Mouse (Mus musculus) limb, embryonic 14.5 days (tissue): Measurements from ENCODE around the gene Epn3. TPM values are rescaled to one million over a fixed set of nuclear protein-coding genes. Genes with fewer than 3 reads are reported as not detected.

Experiments used
- ATAC-seq: fragments of 200-750 bp; cut with Nextera tagmentation; 2 replicates; pipeline ENCODE4 v1.8.0; 2017; ENCODE audit warnings: low read depth, moderate number of reproducible peaks, moderate TSS enrichment; ENCODE audit not compliant: low FRiP score
- DNase-seq: peaks from one replicate; pipeline ENCODE4 v3.0.0-alpha.2; 2015; ENCODE audit warnings: low spot score
- H3K27ac ChIP-seq: fragments of 300-500 bp; sonication (generic); replicated peaks from 2 replicates; pipeline ENCODE4 v1.5.1; 2014; ENCODE audit warnings: low read depth, mild to moderate bottlenecking, low read length, moderate library complexity, mixed read lengths
- H3K27me3 ChIP-seq: fragments of 300-500 bp; sonication (generic); 2 replicates; pipeline ENCODE4 v1.6.1; 2014; ENCODE audit warnings: low read length, mixed read lengths; ENCODE audit not compliant: control insufficient read depth, insufficient read depth
- H3K36me3 ChIP-seq: fragments of 300-500 bp; sonication (generic); 2 replicates; pipeline ENCODE4 v1.6.1; 2014; ENCODE audit warnings: mild to moderate bottlenecking, low read length, moderate library complexity, mixed read lengths; ENCODE audit not compliant: control insufficient read depth, insufficient read depth
- H3K4me1 ChIP-seq: fragments of 300-500 bp; sonication (generic); 2 replicates; pipeline ENCODE4 v1.6.1; 2014; ENCODE audit warnings: antibody characterized with exemption, low read length, mixed read lengths; ENCODE audit not compliant: control insufficient read depth, insufficient read depth
- H3K4me2 ChIP-seq: fragments of 300-500 bp; sonication (generic); replicated peaks from 2 replicates; pipeline ENCODE4 v1.6.1; 2014; ENCODE audit warnings: low read depth, mild to moderate bottlenecking, low read length, moderate library complexity; ENCODE audit not compliant: severe bottlenecking
- H3K4me3 ChIP-seq: fragments of 300-500 bp; sonication (generic); replicated peaks from 2 replicates; pipeline ENCODE4 v1.5.1; 2014; ENCODE audit warnings: low read length
- H3K9ac ChIP-seq: fragments of 300-500 bp; sonication (generic); 2 replicates; pipeline ENCODE4 v1.6.1; 2014; ENCODE audit warnings: mild to moderate bottlenecking, low read depth, low read length, moderate library complexity; ENCODE audit not compliant: severe bottlenecking
- H3K9me3 ChIP-seq: fragments of 300-500 bp; sonication (generic); 2 replicates; pipeline ENCODE4 v1.6.1; 2016; ENCODE audit warnings: low read length; ENCODE audit not compliant: control insufficient read depth
- POLR2A ChIP-seq: fragments of 200-500 bp; IDR thresholded peaks from 2 replicates; pipeline ENCODE4 v1.8.0; 2012; ENCODE audit warnings: inconsistent platforms, mild to moderate bottlenecking, moderate library complexity, borderline replicate concordance; ENCODE audit not compliant: insufficient read depth, insufficient read length; ENCODE audit errors: extremely low read depth
- WGBS: fragments of 180-500 bp; shearing (Covaris S2); extraction: QIAGEN DNeasy Blood & Tissue Kit; methylation state at CpG from one replicate; pipeline ENCODE4 v1.1.7; 2014; 5-methylcytosine and 5-hydroxymethylcytosine counted together
- polyA plus RNA-seq, 2 experiments: library from polyadenylated mRNA; depleted of rRNA in 1 of 2; stranded (reverse) in 1 of 2; unstranded in 1 of 2; fragments of >200 nt; fragmentation: Nextera tagmentation in 1 of 2; extraction: Ambion mirVana in 1 of 2; gene quantifications; 2 replicates each; pipeline versions ENCODE4 v1.2.1 to v1.2.3; 2012 to 2014

Gene Epn3
- polyA plus RNA-seq, 2 experiments: 3.0 to 3.5 TPM

DNA sequence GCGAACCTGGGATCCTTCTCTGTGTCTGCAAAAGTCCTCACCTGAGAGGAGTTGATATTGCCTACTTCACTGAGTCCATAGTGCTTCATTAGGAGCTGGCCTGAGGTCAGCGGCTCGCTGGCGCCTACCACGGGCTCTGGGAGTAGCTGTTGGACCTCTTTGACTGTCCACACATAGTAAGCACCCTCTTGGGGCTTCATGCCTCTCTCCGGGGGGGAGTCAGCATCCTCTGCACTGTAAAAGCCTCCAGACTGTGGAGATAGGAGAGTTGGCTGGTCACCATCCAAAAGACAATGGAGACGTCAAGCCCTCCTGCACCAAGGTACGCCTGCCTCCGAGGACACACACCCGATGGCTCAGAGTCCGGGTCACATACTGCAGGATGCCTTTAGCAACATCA is 17.0 kb downstream of the Epn3 start:
- Histone ChIP-seq H3K9ac (no peak overlapping the region), H3K36me3 (no peaks in the 10 kb centered on the region), H3K4me2 (no peak overlapping the region), H3K4me1 (no peaks in the 10 kb centered on the region), H3K4me3 (no peak overlapping the region), H3K27ac (no peak overlapping the region), H3K9me3 (no peaks in the 10 kb centered on the region), H3K27me3 (no peaks in the 10 kb centered on the region)
- WGBS: 91% methylated on average over 11 of the region's 11 CpGs
- no peak for TF ChIP-seq POLR2A
- no peak for ATAC-seq
- DNase-seq: no peak

DNA sequence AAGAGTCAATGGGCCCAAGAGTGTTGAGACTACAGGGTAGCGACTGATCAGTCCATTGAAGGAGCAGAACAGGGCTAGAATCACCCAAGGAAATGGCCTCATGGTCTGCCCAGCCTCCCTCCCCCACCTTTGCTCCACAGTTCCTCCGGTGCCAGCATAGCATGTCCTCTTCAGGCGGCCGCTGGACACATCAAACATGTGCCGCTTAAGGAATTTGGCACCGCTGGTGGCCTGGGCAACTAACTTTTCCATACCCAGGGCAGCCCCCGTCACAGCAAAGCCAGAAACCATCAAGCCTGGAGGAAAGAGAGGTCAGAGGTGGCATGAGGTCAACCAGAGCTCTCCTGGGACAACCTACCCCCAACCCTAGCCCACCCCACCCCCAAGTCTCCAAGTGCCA is 17.8 kb downstream of the Epn3 start:
- H3K27me3 ChIP-seq: no peaks in the 10 kb centered on the region
- no peaks in the 10 kb centered on the region for H3K4me1 ChIP-seq
- no peaks in the 10 kb centered on the region for H3K36me3 ChIP-seq
- H3K9me3 ChIP-seq: no peaks in the 10 kb centered on the region
- 88% methylated on average over 7 of the region's 7 CpGs for WGBS
- H3K4me3 ChIP-seq: no peak overlapping the region
- H3K4me2 ChIP-seq: no peak overlapping the region
- H3K27ac ChIP-seq: no peak overlapping the region
- TF ChIP-seq POLR2A: no peak
- ATAC-seq (no peak), DNase-seq (no peak)
- H3K9ac ChIP-seq: no peak overlapping the region

DNA sequence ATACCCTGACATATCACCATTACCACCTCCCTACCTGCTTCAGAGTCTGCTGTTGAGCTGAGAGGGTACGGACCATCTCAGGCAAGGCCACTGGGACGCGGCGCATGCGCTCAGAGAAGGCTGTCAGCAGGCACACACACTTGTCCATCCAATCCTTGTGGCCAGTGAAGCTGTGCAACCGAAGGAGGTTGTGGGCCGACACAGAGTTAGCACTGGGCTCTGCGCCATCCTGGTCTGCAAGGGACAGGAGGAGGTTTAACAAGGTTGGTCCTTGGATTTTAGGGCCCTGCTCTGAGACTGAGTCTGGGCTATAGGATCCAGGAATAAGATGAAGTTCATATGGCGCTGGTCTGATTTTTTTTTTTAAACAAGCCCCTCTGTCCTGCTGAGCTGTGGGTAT is 19.4 kb downstream of the Epn3 start:
- ATAC-seq: no peak
- Histone ChIP-seq H3K27ac (no peak overlapping the region), H3K4me1 (no peaks in the 10 kb centered on the region; the same call in 1 of the 2 replicates), H3K9me3 (no peaks in the 10 kb centered on the region), H3K4me3 (no peak overlapping the region), H3K36me3 (no peaks in the 10 kb centered on the region), H3K9ac (no peak overlapping the region), H3K4me2 (no peak overlapping the region), H3K27me3 (no peaks in the 10 kb centered on the region)
- TF ChIP-seq POLR2A: no peak
- no peak for DNase-seq
- 79% methylated on average over 9 of the region's 9 CpGs for WGBS

DNA sequence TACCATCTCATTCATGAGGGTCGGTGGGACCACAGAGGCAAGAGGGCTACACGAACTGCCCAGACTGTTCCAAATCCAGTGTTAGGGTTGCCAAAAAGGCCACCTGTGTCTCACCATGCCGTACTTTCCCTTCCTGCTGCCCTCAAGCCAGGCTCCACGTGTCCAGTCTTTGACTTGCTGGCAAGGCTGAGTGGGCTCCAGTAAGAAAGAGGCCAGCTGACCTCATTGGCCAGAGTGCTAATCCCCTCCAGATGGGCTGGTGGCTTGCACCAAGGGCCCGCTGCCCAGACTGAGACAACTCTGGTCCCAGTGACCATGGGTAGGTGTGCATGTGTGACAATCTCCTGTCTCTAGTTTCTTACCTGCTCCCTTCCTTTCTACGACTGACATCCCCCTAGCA is 22.1 kb downstream of the Epn3 start:
- TF ChIP-seq POLR2A: no peak
- DNase-seq (no peak), ATAC-seq (no peak)
- Histone ChIP-seq H3K27me3 (no peaks in the 10 kb centered on the region), H3K4me1 (peaks cover 9% of the 10 kb centered on the region), H3K4me3 (no peak overlapping the region), H3K36me3 (no peaks in the 10 kb centered on the region), H3K9ac (no peak overlapping the region), H3K4me2 (no peak overlapping the region), H3K27ac (no peak overlapping the region), H3K9me3 (no peaks in the 10 kb centered on the region)
- 45% methylated on average over 6 of the region's 6 CpGs for WGBS

DNA sequence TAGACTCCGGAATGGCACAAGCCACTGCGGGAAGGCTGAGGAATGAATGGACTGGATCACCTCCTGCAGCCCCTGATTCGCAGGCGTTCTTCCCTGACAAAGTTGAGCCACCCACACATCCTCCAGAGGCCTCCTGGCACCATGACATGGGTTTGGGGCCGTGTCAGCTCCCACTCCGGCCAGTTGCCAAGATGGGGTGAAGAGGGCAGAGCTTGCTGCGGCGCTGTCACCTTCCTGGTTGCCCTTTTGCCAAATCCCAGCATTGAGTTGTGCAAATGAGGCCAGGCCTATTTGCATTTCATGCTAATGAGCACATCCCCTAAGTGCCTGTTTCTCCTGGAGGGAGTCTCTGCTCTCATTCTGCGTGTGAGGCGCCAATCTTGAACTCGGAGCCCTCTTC is 24.1 kb downstream of the Epn3 start:
- H3K4me1 ChIP-seq: peaks cover 16% of the 10 kb centered on the region
- H3K9me3 ChIP-seq: no peaks in the 10 kb centered on the region
- no peaks in the 10 kb centered on the region for H3K36me3 ChIP-seq
- H3K27ac ChIP-seq: no peak overlapping the region
- WGBS: 27% methylated on average over 11 of the region's 11 CpGs
- no peak for ATAC-seq
- no peak overlapping the region for H3K4me3 ChIP-seq
- TF ChIP-seq POLR2A: no peak
- H3K9ac ChIP-seq: no peak overlapping the region
- DNase-seq: no peak
- H3K27me3 ChIP-seq: no peaks in the 10 kb centered on the region
- H3K4me2 ChIP-seq: no peak overlapping the region

DNA sequence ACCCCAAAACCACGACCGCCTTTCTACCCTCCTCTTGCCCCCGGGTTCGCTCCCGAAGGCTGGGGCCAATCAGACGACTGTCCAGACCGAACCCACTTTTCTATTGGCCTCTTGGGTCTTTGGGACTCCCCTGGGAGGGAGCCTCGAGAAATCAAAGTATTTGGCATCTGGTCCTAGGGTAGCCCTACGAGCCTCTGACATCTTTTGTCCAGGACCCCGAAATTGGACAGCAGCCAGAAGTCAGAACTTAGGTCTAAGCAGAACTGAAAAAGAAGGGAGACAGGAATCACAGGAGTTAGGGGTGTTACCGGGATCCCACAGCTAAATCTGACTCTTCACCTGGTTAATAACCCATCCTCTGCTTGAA is 25.2 kb downstream of the Epn3 start:
- ATAC-seq: no peak
- Histone ChIP-seq H3K27ac (peak overlapping the region; percentile 96; the same call in 1 of the 2 replicates), H3K36me3 (no peaks in the 10 kb centered on the region), H3K27me3 (no peaks in the 10 kb centered on the region), H3K4me2 (peak overlapping the region; percentile 64), H3K4me1 (peaks cover 26% of the 10 kb centered on the region), H3K4me3 (peak overlapping the region; percentile 96), H3K9me3 (no peaks in the 10 kb centered on the region), H3K9ac (peak overlapping the region; percentile 95; the same call in 1 of the 2 replicates)
- TF ChIP-seq POLR2A: no peak
- DNase-seq: no peak
- WGBS: under 1% methylated on average over 11 of the region's 11 CpGs
